Mouse (Mus musculus): ENCODE measurements around the gene Gm20219. TPM values are rescaled to one million over a fixed set of nuclear protein-coding genes. Genes with fewer than 3 reads are reported as not detected.

The Gm20219 gene
- 2.8 TPM in 1 of 2 replicates, not detected in the other for total RNA-seq (2014; fragmentation: Nextera tagmentation)
- not detected in 2 replicates for total RNA-seq (2017)

GRCm38 (mm10) chr17:56554122-56554551 lies at the start of gene Gm20219:
Gene Gm20219 (minus strand): TSS chr17:56554387.
- ATAC-seq (replicated peaks; ENCODE audit: low FRiP score, low TSS enrichment, poor library complexity, severe bottlenecking) = no peak; the same call in 1 of the 2 replicates

GRCm38 (mm10) chr17:56604070-56604380 lies 49.8 kb upstream of the Gm20219 start:
- ATAC-seq (replicated peaks; ENCODE audit: low FRiP score, low TSS enrichment, poor library complexity, severe bottlenecking) = no peak

GRCm38 (mm10) chr17:56603186-56604069 lies 49.2 kb upstream of the Gm20219 start:
- ATAC-seq (replicated peaks; ENCODE audit: low FRiP score, low TSS enrichment, poor library complexity, severe bottlenecking) = no peak

- ATAC-seq (replicated peaks; ENCODE audit: low FRiP score, low TSS enrichment, poor library complexity, severe bottlenecking) = no peak
These were observed 39.5 kb upstream of the Gm20219 start for GRCm38 (mm10) chr17:56593527-56594271.

GRCm38 (mm10) chr17:56592553-56592952 lies 38.4 kb upstream of the Gm20219 start:
- ATAC-seq (replicated peaks; ENCODE audit: low FRiP score, low TSS enrichment, poor library complexity, severe bottlenecking) = no peak

GRCm38 (mm10) chr17:56588921-56589320 lies 34.7 kb upstream of the Gm20219 start:
- ATAC-seq (replicated peaks; ENCODE audit: low FRiP score, low TSS enrichment, poor library complexity, severe bottlenecking) = no peak

GRCm38 (mm10) chr17:56587773-56588172 lies 33.6 kb upstream of the Gm20219 start:
- no peak for ATAC-seq (replicated peaks; ENCODE audit: low FRiP score, low TSS enrichment, poor library complexity, severe bottlenecking)

- no peak; the same call in 1 of the 2 replicates for ATAC-seq (replicated peaks; ENCODE audit: low FRiP score, low TSS enrichment, poor library complexity, severe bottlenecking)
These were observed 31.1 kb upstream of the Gm20219 start for GRCm38 (mm10) chr17:56585171-56585821.

GRCm38 (mm10) chr17:56584257-56585130 lies 30.3 kb upstream of the Gm20219 start, which contains the start of the genes Safb2 and Safb:
Gene Safb2 (minus strand): TSS chr17:56584585.
Gene Safb (plus strand): TSS chr17:56584825.
- peak; percentile 81 for ATAC-seq (replicated peaks; ENCODE audit: low FRiP score, low TSS enrichment, poor library complexity, severe bottlenecking)

- no peak for ATAC-seq (replicated peaks; ENCODE audit: low FRiP score, low TSS enrichment, poor library complexity, severe bottlenecking)
These were observed 29.5 kb upstream of the Gm20219 start for GRCm38 (mm10) chr17:56583611-56584256.

GRCm38 (mm10) chr17:56583071-56583470 lies 28.9 kb upstream of the Gm20219 start:
- no peak for ATAC-seq (replicated peaks; ENCODE audit: low FRiP score, low TSS enrichment, poor library complexity, severe bottlenecking)

GRCm38 (mm10) chr17:56572939-56573338 lies 18.8 kb upstream of the Gm20219 start:
- no peak for ATAC-seq (replicated peaks; ENCODE audit: low FRiP score, low TSS enrichment, poor library complexity, severe bottlenecking)

- ATAC-seq (replicated peaks; ENCODE audit: low FRiP score, low TSS enrichment, poor library complexity, severe bottlenecking) = no peak
These were observed 18.0 kb upstream of the Gm20219 start for GRCm38 (mm10) chr17:56572154-56572553.

- no peak for ATAC-seq (replicated peaks; ENCODE audit: low FRiP score, low TSS enrichment, poor library complexity, severe bottlenecking)
These were observed 16.1 kb upstream of the Gm20219 start for GRCm38 (mm10) chr17:56570287-56570686.

- no peak for ATAC-seq (replicated peaks; ENCODE audit: low FRiP score, low TSS enrichment, poor library complexity, severe bottlenecking)
These were observed 13.2 kb upstream of the Gm20219 start for GRCm38 (mm10) chr17:56567370-56567769.

- ATAC-seq (replicated peaks; ENCODE audit: low FRiP score, low TSS enrichment, poor library complexity, severe bottlenecking) = no peak
These were observed 12.7 kb upstream of the Gm20219 start for GRCm38 (mm10) chr17:56566918-56567317.

- ATAC-seq (replicated peaks; ENCODE audit: low FRiP score, low TSS enrichment, poor library complexity, severe bottlenecking) = no peak
These were observed 12.1 kb upstream of the Gm20219 start for GRCm38 (mm10) chr17:56566293-56566692.

- ATAC-seq (replicated peaks; ENCODE audit: low FRiP score, low TSS enrichment, poor library complexity, severe bottlenecking) = no peak
These were observed 7.7 kb upstream of the Gm20219 start for GRCm38 (mm10) chr17:56561866-56562265.

Measured in megakaryocyte-erythroid progenitor cell, adult 5-6 weeks (primary cell).